Mouse (Mus musculus) adrenal gland, postnatal 14 days (tissue): ENCODE measurements around the gene Mycbp2. TPM values are rescaled to one million over a fixed set of nuclear protein-coding genes. Genes with fewer than 3 reads are reported as not detected.
A peak's percentile ranks its signal among the peaks of the same experiment; 100 is the strongest.

Experiments
- DNase-seq: peaks from one replicate; pipeline ENCODE4 v3.0.0; 2021; ENCODE audit warnings: mixed read lengths
- total RNA-seq: library from RNA; stranded (reverse); gene quantifications from 2 replicates; pipeline ENCODE4 v1.2.3, GENCODE M21; 2021

The Mycbp2 gene
- total RNA-seq, 1 experiment from 2014 or later: 49.7 TPM

- no peak for DNase-seq
Measured at GRCm38 (mm10) chr14:103260437-103260836, 86.2 kb downstream of the Mycbp2 start.

DNA sequence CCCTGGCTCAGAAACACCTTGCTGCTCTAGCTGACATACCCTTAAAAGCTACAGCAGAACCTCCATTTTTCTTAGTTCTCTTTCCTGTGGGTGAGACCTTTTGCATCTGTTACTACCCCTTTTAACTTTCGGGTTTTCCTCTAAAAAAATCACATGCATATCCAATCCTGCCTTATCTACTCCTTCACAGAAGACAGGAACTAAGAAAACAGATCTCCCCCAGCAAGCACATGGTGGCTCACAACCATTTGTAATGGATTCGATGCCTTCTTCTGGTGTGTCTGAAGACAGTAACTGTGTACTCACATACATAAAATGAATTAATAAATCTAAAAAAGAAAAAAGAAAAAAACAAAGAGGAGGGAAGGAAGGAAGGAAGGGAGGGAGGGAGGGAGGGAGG lies 87.9 kb downstream of the Mycbp2 start:
- no peak for DNase-seq

GRCm38 (mm10) chr14:103256866-103257265 lies 89.7 kb downstream of the Mycbp2 start:
- no peak for DNase-seq

DNA sequence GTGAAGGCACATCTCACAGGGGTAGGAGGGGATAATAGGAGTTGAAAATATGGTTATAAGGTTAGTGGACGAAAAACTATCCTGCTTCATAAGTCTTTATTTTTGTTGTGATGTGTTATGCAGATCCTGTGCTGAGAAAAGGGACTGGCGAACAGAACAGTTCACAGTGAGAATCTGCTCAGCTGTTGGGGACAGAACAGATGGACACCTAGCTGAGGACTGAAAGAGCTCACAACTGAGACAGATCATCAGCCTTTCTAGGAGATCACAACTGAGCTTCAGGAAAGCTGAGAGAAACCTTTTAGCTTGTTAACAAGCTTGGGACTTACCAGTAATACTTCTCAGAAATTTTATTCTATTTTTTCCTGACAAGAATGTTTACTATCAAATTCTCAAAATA lies 92.3 kb downstream of the Mycbp2 start:
- DNase-seq: no peak

- no peak for DNase-seq
Measured at GRCm38 (mm10) chr14:103242020-103242419, 104.6 kb downstream of the Mycbp2 start.

GRCm38 (mm10) chr14:103234770-103235169 lies 111.8 kb downstream of the Mycbp2 start:
- DNase-seq: no peak

- DNase-seq: no peak
Measured at GRCm38 (mm10) chr14:103233640-103234593, 112.7 kb downstream of the Mycbp2 start.

DNA sequence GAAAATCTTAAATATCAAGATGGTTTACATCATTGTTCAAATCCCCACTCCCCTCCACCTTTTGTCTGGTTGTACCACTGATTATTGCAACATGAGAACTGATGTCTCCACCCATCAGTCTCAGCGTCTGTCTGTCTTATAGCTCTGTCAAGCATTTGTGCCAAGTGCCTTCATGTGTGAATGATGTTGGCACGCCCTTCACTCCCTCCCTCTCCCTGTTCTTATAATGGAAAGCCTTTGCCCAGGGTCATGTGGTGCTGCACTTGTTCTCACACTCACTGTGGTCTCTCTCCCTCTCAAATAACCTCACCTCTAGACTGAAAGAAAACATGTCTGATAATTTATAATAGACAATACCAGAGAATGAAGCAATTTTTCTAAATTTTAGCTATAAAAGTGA lies 124.3 kb downstream of the Mycbp2 start:
- no peak for DNase-seq

GRCm38 (mm10) chr14:103221751-103222150 lies 124.9 kb downstream of the Mycbp2 start:
- DNase-seq: no peak

DNA sequence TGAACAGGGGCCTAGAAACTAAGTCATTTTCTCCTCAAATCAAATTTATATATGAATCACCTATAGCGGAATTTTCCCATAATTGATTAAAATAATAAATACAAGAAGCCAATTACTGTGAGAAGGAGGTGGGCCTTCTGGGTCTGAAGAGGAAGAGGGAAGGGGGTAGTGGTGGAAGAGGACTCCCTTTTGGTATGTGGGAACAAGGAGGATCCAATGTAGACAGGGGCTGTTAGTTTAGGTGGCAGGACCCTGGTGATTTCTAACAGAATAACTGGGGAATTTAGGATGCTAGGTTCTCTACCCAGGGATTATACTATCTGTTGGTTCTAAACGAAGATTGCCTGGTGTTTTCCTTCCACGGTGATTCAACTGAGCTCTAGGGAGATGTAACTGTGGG lies 130.3 kb downstream of the Mycbp2 start:
- DNase-seq: no peak

DNA sequence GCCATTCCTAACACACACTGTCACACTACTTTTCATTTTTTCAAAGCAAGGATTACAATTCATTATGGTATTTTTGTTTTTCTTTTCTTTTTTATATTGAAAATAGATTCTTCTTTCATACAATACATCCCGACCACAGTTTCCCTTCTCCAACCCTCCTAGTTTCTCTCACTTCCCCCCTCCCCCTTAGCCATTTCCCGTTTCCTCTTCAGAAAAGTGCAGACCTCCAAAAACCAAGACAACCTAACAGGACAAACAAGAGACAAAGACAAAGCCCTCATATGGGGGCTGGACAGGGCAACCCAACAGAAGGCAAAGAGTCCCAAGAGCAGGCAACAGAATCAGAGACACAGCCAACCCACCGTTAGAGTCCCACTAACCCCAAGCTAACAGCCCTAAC lies 160.0 kb downstream of the Mycbp2 start:
- no peak for DNase-seq

DNA sequence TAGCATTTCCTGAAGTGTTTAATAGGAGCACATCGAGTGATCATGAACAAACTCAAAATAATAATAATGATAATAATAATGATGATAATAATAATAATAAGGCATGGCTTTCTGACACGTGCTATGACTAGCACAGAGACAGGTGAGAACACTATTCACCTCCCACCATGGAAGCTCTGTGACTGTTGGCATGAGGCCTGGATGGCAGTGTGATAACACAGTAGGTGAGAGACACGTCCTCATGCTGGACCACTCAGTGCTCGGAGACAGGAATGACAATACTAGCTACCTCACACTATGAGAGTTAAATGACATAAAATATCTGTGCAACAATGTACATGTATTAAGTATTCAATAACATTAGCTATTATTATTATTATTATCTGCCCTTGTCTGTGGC lies 160.5 kb downstream of the Mycbp2 start:
- no peak for DNase-seq

GRCm38 (mm10) chr14:103180096-103180495 lies 166.5 kb downstream of the Mycbp2 start:
- peak; percentile 6 for DNase-seq

- DNase-seq: no peak
Measured at GRCm38 (mm10) chr14:103162923-103163322, 183.7 kb downstream of the Mycbp2 start.

- no peak for DNase-seq
Measured at GRCm38 (mm10) chr14:103155685-103156084, 190.9 kb downstream of the Mycbp2 start.

DNA sequence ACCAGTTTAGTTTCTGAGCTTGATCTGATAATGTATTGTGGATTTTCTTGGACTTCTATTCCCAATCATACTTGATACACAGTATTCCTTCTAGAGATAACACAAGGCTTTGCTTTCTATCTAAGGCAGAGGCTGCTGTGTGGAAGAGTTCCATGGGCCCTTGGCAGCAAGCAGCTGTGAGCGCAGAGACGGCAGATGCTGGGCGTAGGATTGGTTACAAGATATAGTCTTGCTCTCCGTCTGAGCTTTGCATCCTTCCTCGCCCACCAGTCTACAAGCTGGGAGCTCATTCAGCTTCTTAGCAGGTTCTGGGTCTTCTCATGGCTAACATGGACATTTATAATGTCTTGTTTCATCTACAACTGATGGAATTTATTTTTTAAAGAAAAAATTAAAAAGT lies 196.5 kb downstream of the Mycbp2 start:
- DNase-seq: no peak

- peak; percentile 36 for DNase-seq
Measured at GRCm38 (mm10) chr14:103131991-103132390, 214.6 kb downstream of the Mycbp2 start.

DNA sequence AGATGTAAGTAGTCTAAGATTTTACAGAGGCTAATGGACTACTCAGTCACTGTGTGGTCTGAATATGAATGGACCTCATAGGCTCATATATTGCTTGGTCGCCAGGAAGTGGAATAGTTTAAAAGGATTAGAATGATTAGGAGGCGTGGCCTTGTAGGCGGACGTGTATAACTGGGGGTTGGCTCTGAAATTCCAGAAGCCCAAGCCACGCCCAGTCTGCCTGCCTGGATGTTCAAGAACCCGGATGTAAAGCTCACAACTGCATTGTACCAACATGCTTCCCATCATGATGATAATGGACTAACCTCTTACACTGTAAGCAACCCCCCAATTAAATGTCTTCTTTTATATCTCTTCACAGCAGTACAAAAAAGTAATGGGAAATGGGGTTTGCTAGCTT lies 220.9 kb downstream of the Mycbp2 start:
- DNase-seq: no peak

GRCm38 (mm10) chr14:103114994-103115670 lies 231.5 kb downstream of the Mycbp2 start:
- DNase-seq: no peak

DNA sequence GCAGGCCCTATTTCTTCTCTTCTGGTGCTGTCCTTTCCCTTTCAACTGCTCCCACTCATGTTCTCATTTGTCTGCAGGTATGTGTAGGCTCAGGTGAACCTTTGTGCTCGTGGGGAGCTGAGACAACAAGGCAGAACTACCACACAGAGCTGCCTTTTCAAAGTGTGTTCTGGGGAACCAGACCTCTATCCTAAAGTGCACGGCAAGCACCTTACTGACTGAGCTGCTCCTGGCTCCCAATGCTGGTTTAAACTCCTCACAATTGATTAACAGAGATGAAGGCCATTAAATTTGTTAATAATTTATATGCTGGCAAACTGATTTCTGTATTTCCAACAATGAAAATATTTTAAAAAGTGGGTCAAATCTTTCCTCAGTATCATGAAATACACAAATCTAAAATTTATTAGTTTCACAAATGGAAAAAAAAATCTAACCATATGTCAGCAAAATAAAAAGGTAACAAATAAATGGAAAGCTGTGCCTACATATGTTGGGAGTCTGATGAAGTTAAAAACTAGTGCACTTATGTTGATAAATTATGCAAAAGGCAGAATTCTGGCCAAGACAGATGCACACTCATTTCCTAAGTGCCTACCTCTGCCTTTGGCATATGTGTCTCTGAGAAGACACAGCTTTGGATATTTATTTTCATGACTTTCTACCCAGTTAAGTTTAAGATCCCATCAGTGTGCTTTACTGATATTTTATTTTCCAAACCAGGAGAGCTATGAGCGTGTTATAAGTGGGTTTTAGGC lies 233.8 kb downstream of the Mycbp2 start:
- no peak for DNase-seq

- DNase-seq: no peak
Measured at GRCm38 (mm10) chr14:103109971-103110370, 236.6 kb downstream of the Mycbp2 start.

DNA sequence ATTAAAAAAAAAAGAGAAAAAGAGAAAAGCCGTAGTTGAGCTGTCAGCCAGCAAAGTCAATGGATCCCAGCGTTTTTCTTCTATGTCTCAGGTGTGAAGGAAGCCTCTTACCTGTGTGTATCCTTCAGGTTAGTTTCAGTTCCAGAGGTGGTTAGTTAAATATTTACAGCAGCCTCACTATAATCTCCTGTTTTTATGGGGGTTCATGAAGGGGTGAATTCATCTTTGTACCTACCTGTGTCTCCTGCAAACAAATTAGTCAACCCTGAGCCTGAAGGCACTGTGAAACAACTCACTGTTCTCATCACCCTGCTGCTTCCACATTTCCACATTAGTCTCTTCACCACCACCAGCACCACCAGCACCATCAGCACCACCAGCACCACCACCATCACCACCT lies 240.3 kb downstream of the Mycbp2 start:
- DNase-seq: no peak
